Mouse (Mus musculus) mesoderm, embryonic 11.5 days (tissue): ENCODE measurements around the gene Zdhhc4.

ENCODE experiments used
- DNase-seq: peaks from one replicate; pipeline ENCODE4 v3.0.0-alpha.2; 2012; ENCODE audit warnings: low read depth, low spot score

Gene Zdhhc4

GRCm38 (mm10) chr5:143328690-143329495 lies at the start of gene Zdhhc4:
Zdhhc4 (minus strand) TSS chr5:143329256.
- DNase-seq, result peak; percentile 89

GRCm38 (mm10) chr5:143376156-143376555 lies 47.1 kb upstream of the Zdhhc4 start:
- DNase-seq, result no peak

GRCm38 (mm10) chr5:143375242-143375641 lies 46.2 kb upstream of the Zdhhc4 start:
- peak; percentile 70 for DNase-seq

- no peak for DNase-seq
Observed at GRCm38 (mm10) chr5:143372818-143373217, 43.8 kb upstream of the Zdhhc4 start.

- no peak for DNase-seq
Observed at GRCm38 (mm10) chr5:143371146-143371510, 42.1 kb upstream of the Zdhhc4 start.

- DNase-seq, result no peak
Observed at GRCm38 (mm10) chr5:143370416-143371145, 41.5 kb upstream of the Zdhhc4 start.

- no peak for DNase-seq
Observed at GRCm38 (mm10) chr5:143369611-143370255, 40.7 kb upstream of the Zdhhc4 start.

GRCm38 (mm10) chr5:143367931-143368330 lies 38.9 kb upstream of the Zdhhc4 start:
- DNase-seq, result no peak

GRCm38 (mm10) chr5:143363678-143364615 lies 34.9 kb upstream of the Zdhhc4 start:
- peak; percentile 66 for DNase-seq

GRCm38 (mm10) chr5:143361428-143361827 lies 32.4 kb upstream of the Zdhhc4 start:
- no peak for DNase-seq

GRCm38 (mm10) chr5:143360000-143360399 lies 30.9 kb upstream of the Zdhhc4 start:
- DNase-seq, result no peak

GRCm38 (mm10) chr5:143359263-143359662 lies 30.2 kb upstream of the Zdhhc4 start:
- no peak for DNase-seq

- DNase-seq, result no peak
Observed at GRCm38 (mm10) chr5:143357564-143357963, 28.5 kb upstream of the Zdhhc4 start.

- DNase-seq, result peak; percentile 53
Observed at GRCm38 (mm10) chr5:143356686-143357388, 27.8 kb upstream of the Zdhhc4 start, which contains the start of gene Grid2ip. Grid2ip (plus strand) TSS chr5:143357338.

- DNase-seq, result no peak
Observed at GRCm38 (mm10) chr5:143356017-143356416, 27.0 kb upstream of the Zdhhc4 start.

GRCm38 (mm10) chr5:143346367-143346766 lies 17.3 kb upstream of the Zdhhc4 start:
- no peak for DNase-seq

- no peak for DNase-seq
Observed at GRCm38 (mm10) chr5:143339603-143340002, 10.5 kb upstream of the Zdhhc4 start.

GRCm38 (mm10) chr5:143336559-143336958 lies 7.5 kb upstream of the Zdhhc4 start:
- peak; percentile 12 for DNase-seq

GRCm38 (mm10) chr5:143335089-143335460 lies 6.0 kb upstream of the Zdhhc4 start:
- no peak for DNase-seq

GRCm38 (mm10) chr5:143334418-143335088 lies 5.5 kb upstream of the Zdhhc4 start:
- no peak for DNase-seq
